Mouse (Mus musculus): ENCODE data around the gene Hint3. TPM values are rescaled to one million over a fixed set of nuclear protein-coding genes. Genes with fewer than 3 reads are reported as not detected.

Gene Hint3
- polyA plus RNA-seq, 1 experiment from 2014 or later, result 35.8 TPM

GRCm38 (mm10) chr10:30600094-30600534 lies 29.3 kb downstream of the Hint3 start:
- no peaks in the 10 kb centered on the region for H3K27me3 ChIP-seq (ENCODE audit: control insufficient read depth, insufficient read depth, low read length)
- no peaks in the 10 kb centered on the region for H3K9me3 ChIP-seq (ENCODE audit: control insufficient read depth, low read length)
- H3K4me1 ChIP-seq (ENCODE audit: control insufficient read depth in 2 of 2, insufficient read depth in 2 of 2, low read length in 2 of 2), result peaks cover 0 to 10% of the 10 kb centered on the region in 2 experiments; a peak in 2 of 4 replicates
- under 1% methylated on average over 26 of the region's 27 CpGs for WGBS
- H3K36me3 ChIP-seq (ENCODE audit: control insufficient read depth, insufficient read depth, low read length), result peaks cover 25% of the 10 kb centered on the region
- peak overlapping the region; percentile 84 to 87; a peak in 3 of 4 replicates for H3K27ac ChIP-seq (replicated peaks in 1 of 2; ENCODE audit: control insufficient read depth in 1 of 2, insufficient read depth in 1 of 2, low read depth in 2 of 2, low read length in 2 of 2)
- H3K4me2 ChIP-seq (ENCODE audit: low read length), result peak overlapping the region; percentile 89
- no peak; the same call in 1 of the 2 replicates for ATAC-seq (ENCODE audit: insufficient number of reproducible peaks, insufficient read depth, low FRiP score, low read depth)
- H3K4me3 ChIP-seq (ENCODE audit: control insufficient read depth in 1 of 2, insufficient read depth in 1 of 2, low read depth in 1 of 2, low read length in 2 of 2), result peak overlapping the region; percentile 83 to 90
- peak overlapping the region; percentile 89 for H3K9ac ChIP-seq (ENCODE audit: low read length)

- H3K27ac ChIP-seq (replicated peaks in 1 of 2; ENCODE audit: control insufficient read depth in 1 of 2, insufficient read depth in 1 of 2, low read depth in 2 of 2, low read length in 2 of 2), result no peak overlapping the region
- H3K9ac ChIP-seq (ENCODE audit: low read length), result no peak overlapping the region
- WGBS, result 59% methylated on average over 5 of the region's 5 CpGs
- H3K9me3 ChIP-seq (ENCODE audit: control insufficient read depth, low read length), result no peaks in the 10 kb centered on the region
- H3K4me3 ChIP-seq (ENCODE audit: control insufficient read depth in 1 of 2, insufficient read depth in 1 of 2, low read depth in 1 of 2, low read length in 2 of 2), result no peak overlapping the region
- no peak overlapping the region for H3K4me2 ChIP-seq (ENCODE audit: low read length)
- H3K36me3 ChIP-seq (ENCODE audit: control insufficient read depth, insufficient read depth, low read length), result peaks cover 59% of the 10 kb centered on the region
- H3K4me1 ChIP-seq (ENCODE audit: control insufficient read depth in 2 of 2, insufficient read depth in 2 of 2, low read length in 2 of 2), result no peaks in the 10 kb centered on the region
- ATAC-seq (ENCODE audit: insufficient number of reproducible peaks, insufficient read depth, low FRiP score, low read depth), result no peak
- H3K27me3 ChIP-seq (ENCODE audit: control insufficient read depth, insufficient read depth, low read length), result no peaks in the 10 kb centered on the region
Observed at GRCm38 (mm10) chr10:30587037-30587436, 42.4 kb downstream of the Hint3 start.

GRCm38 (mm10) chr10:30585691-30586090 lies 43.7 kb downstream of the Hint3 start:
- Histone ChIP-seq H3K4me3 (ENCODE audit: control insufficient read depth in 1 of 2, insufficient read depth in 1 of 2, low read depth in 1 of 2, low read length in 2 of 2) (no peak overlapping the region), H3K27ac (replicated peaks in 1 of 2; ENCODE audit: control insufficient read depth in 1 of 2, insufficient read depth in 1 of 2, low read depth in 2 of 2, low read length in 2 of 2) (no peak overlapping the region), H3K9ac (ENCODE audit: low read length) (no peak overlapping the region), H3K27me3 (ENCODE audit: control insufficient read depth, insufficient read depth, low read length) (no peaks in the 10 kb centered on the region), H3K36me3 (ENCODE audit: control insufficient read depth, insufficient read depth, low read length) (peaks cover 53% of the 10 kb centered on the region), H3K9me3 (ENCODE audit: control insufficient read depth, low read length) (no peaks in the 10 kb centered on the region), H3K4me1 (ENCODE audit: control insufficient read depth in 2 of 2, insufficient read depth in 2 of 2, low read length in 2 of 2) (no peaks in the 10 kb centered on the region), H3K4me2 (ENCODE audit: low read length) (no peak overlapping the region)
- no peak for ATAC-seq (ENCODE audit: insufficient number of reproducible peaks, insufficient read depth, low FRiP score, low read depth)
- WGBS, result 92% methylated on average over 1 of the region's 1 CpGs

GRCm38 (mm10) chr10:30577670-30578280 lies 51.7 kb downstream of the Hint3 start:
- ATAC-seq (ENCODE audit: insufficient number of reproducible peaks, insufficient read depth, low FRiP score, low read depth), result no peak
- H3K27ac ChIP-seq (replicated peaks in 1 of 2; ENCODE audit: control insufficient read depth in 1 of 2, insufficient read depth in 1 of 2, low read depth in 2 of 2, low read length in 2 of 2), result no peak overlapping the region
- WGBS, result 82% methylated on average over 5 of the region's 5 CpGs

GRCm38 (mm10) chr10:30566364-30566763 lies 63.1 kb downstream of the Hint3 start:
- Histone ChIP-seq H3K4me1 (ENCODE audit: control insufficient read depth in 2 of 2, insufficient read depth in 2 of 2, low read length in 2 of 2) (no peaks in the 10 kb centered on the region), H3K27ac (replicated peaks in 1 of 2; ENCODE audit: control insufficient read depth in 1 of 2, insufficient read depth in 1 of 2, low read depth in 2 of 2, low read length in 2 of 2) (no peak overlapping the region), H3K9me3 (ENCODE audit: control insufficient read depth, low read length) (no peaks in the 10 kb centered on the region), H3K27me3 (ENCODE audit: control insufficient read depth, insufficient read depth, low read length) (no peaks in the 10 kb centered on the region), H3K4me2 (ENCODE audit: low read length) (no peak overlapping the region), H3K4me3 (ENCODE audit: control insufficient read depth in 1 of 2, insufficient read depth in 1 of 2, low read depth in 1 of 2, low read length in 2 of 2) (no peak overlapping the region), H3K9ac (ENCODE audit: low read length) (no peak overlapping the region), H3K36me3 (ENCODE audit: control insufficient read depth, insufficient read depth, low read length) (peaks cover 29% of the 10 kb centered on the region)
- ATAC-seq (ENCODE audit: insufficient number of reproducible peaks, insufficient read depth, low FRiP score, low read depth), result no peak

More at GRCm38 (mm10) chr10:30577670-30578280, 51.7 kb downstream of the Hint3 start:
- H3K9me3 ChIP-seq (ENCODE audit: control insufficient read depth, low read length), result no peaks in the 10 kb centered on the region
- peaks cover 9% of the 10 kb centered on the region; the same call in 1 of the 2 replicates for H3K36me3 ChIP-seq (ENCODE audit: control insufficient read depth, insufficient read depth, low read length)
- H3K27me3 ChIP-seq (ENCODE audit: control insufficient read depth, insufficient read depth, low read length), result no peaks in the 10 kb centered on the region
- H3K9ac ChIP-seq (ENCODE audit: low read length), result no peak overlapping the region
- H3K4me2 ChIP-seq (ENCODE audit: low read length), result no peak overlapping the region
- H3K4me3 ChIP-seq (ENCODE audit: control insufficient read depth in 1 of 2, insufficient read depth in 1 of 2, low read depth in 1 of 2, low read length in 2 of 2), result no peak overlapping the region
- H3K4me1 ChIP-seq (ENCODE audit: control insufficient read depth in 2 of 2, insufficient read depth in 2 of 2, low read length in 2 of 2), result no peaks in the 10 kb centered on the region

GRCm38 (mm10) chr10:30564651-30565050 lies 64.8 kb downstream of the Hint3 start:
- no peak for ATAC-seq (ENCODE audit: insufficient number of reproducible peaks, insufficient read depth, low FRiP score, low read depth)
- Histone ChIP-seq H3K4me2 (ENCODE audit: low read length) (no peak overlapping the region), H3K36me3 (ENCODE audit: control insufficient read depth, insufficient read depth, low read length) (peaks cover 44% of the 10 kb centered on the region), H3K9ac (ENCODE audit: low read length) (no peak overlapping the region), H3K27ac (replicated peaks in 1 of 2; ENCODE audit: control insufficient read depth in 1 of 2, insufficient read depth in 1 of 2, low read depth in 2 of 2, low read length in 2 of 2) (no peak overlapping the region), H3K9me3 (ENCODE audit: control insufficient read depth, low read length) (no peaks in the 10 kb centered on the region), H3K4me3 (ENCODE audit: control insufficient read depth in 1 of 2, insufficient read depth in 1 of 2, low read depth in 1 of 2, low read length in 2 of 2) (no peak overlapping the region), H3K4me1 (ENCODE audit: control insufficient read depth in 2 of 2, insufficient read depth in 2 of 2, low read length in 2 of 2) (no peaks in the 10 kb centered on the region), H3K27me3 (ENCODE audit: control insufficient read depth, insufficient read depth, low read length) (no peaks in the 10 kb centered on the region)
- 74% methylated on average over 3 of the region's 3 CpGs for WGBS

Other genes starting within 250 kb of the Hint3 start
- gene Trmt11, start 28.9 kb downstream of the Hint3 start, polyA plus RNA-seq (2014; fragmentation: Nextera tagmentation; extraction: Ambion mirVana), result 14.9 and 17.2 TPM in 2 replicates
- 8.3 and 9.4 TPM in 2 replicates for gene Ncoa7, start 173.7 kb upstream of the Hint3 start, polyA plus RNA-seq (2014; fragmentation: Nextera tagmentation; extraction: Ambion mirVana)
- 36.2 and 38.0 TPM in 2 replicates for gene Hey2, start 213.2 kb upstream of the Hint3 start, polyA plus RNA-seq (2014; fragmentation: Nextera tagmentation; extraction: Ambion mirVana)